ENCODE assay signal across 24 mouse cellular contexts in genomic region chr10:82892442-82893055, GRCm38 (mm10). TPM values are rescaled to one million over a fixed set of nuclear protein-coding genes. Genes with fewer than 3 reads are reported as not detected.
A peak's percentile ranks its signal among the peaks of the same experiment; 100 is the strongest.
DNase-seq lines count a peak whose midpoint lies in the region; TF ChIP-seq lines count a peak whose summit lies in the region.
"Had no signal": no experiment of that assay in that cellular context is flagged by ENCODE, and none has a peak within 500 bp of the region (broad histone marks: within the 10 kb centered on the region; RNA-seq: fewer than 3 reads in every experiment).

No protein-coding gene starts in this region.

- H3K27ac ChIP-seq in kidney, adult 2 months (ENCODE audit: insufficient read depth, low read depth, low read length), result no peak overlapping the region
- H3K27ac ChIP-seq: forebrain, embryonic 13.5 days; hindbrain, postnatal 0 days; limb, embryonic 10.5 days; midbrain, embryonic 15.5 days had no signal

- TF ChIP-seq CTCF in kidney, adult 2 months (conservative IDR thresholded peaks at IDR 0.05; ENCODE audit: insufficient read depth, insufficient read length, low read depth, low read length), result no peak

- peaks cover 18% of the 10 kb centered on the region for H3K4me1 ChIP-seq in kidney, adult 2 months (ENCODE audit: control insufficient read depth, insufficient read depth, low read length)
- H3K4me1 ChIP-seq: limb, embryonic 10.5 days; midbrain, embryonic 15.5 days had no signal

- 80% methylated on average over 9 of the region's 9 CpGs for WGBS in kidney, adult 2 months

- no peak for TF ChIP-seq POLR2A in kidney, adult 2 months (IDR thresholded peaks at IDR 0.05; ENCODE audit: low read depth, low read length)

- 0 out of 2 replicates have a peak, but pooled peaks cover 1% of the 10 kb centered on the region for H3K36me3 ChIP-seq in kidney, adult 2 months (ENCODE audit: control insufficient read depth, insufficient read depth, low read length)
- H3K36me3 ChIP-seq in splenic B cell, adult 2 months (ENCODE audit: control insufficient read depth, insufficient read depth, low read length, poor library complexity, severe bottlenecking), result peaks cover 4% of the 10 kb centered on the region; the same call in 1 of the 2 replicates

- DNase-seq in kidney, adult 2 months, result peak; percentile 19
- no peak for DNase-seq in kidney, postnatal 4 days
- DNase-seq in thymus, postnatal 14 days, result peak; percentile 15
- DNase-seq in thymus, postnatal 25 days, result no peak
- peak; percentile 46 for DNase-seq in induced T-regulatory cell, adult 2 months (ENCODE audit: low read depth)
- peak; percentile 35 for DNase-seq in splenic B cell, adult 2 months (ENCODE audit: low read depth, low spot score)
- DNase-seq in heart, postnatal 36 days, result no peak
- no peak for DNase-seq in left cerebral cortex, postnatal 4 days
- DNase-seq: adrenal gland, postnatal 25 days; B cell, adult 2 months; cerebellum, adult 11-12 months; heart, postnatal 14 days; kidney, adult 18-20 months; kidney, postnatal 25 days; liver, postnatal 0 days; lung, postnatal 10 days; thymus, postnatal 4 days had no signal

- no peak overlapping the region for H3K4me3 ChIP-seq in kidney, adult 2 months (ENCODE audit: insufficient read depth, low read depth, low read length)
- H3K4me3 ChIP-seq: erythroblast, embryonic 14.5 days; forebrain, embryonic 13.5 days; heart, embryonic 12.5 days; limb, embryonic 10.5 days; megakaryocyte, embryonic 14.5 days; midbrain, embryonic 15.5 days had no signal

- intact Hi-C loops in heart, postnatal 36 days (cut with DNase I), result no loop called here
- intact Hi-C loops in left cerebral cortex, postnatal 4 days (cut with DNase I), result no loop called here

- H3K27me3 ChIP-seq in kidney, adult 2 months (replicated peaks; ENCODE audit: control insufficient read depth, insufficient read depth, low read length), result no peaks in the 10 kb centered on the region
- H3K27me3 ChIP-seq in splenic B cell, adult 2 months (ENCODE audit: control insufficient read depth, insufficient read depth, low read length, poor library complexity, severe bottlenecking), result no peaks in the 10 kb centered on the region
- H3K27me3 ChIP-seq: forebrain, embryonic 13.5 days; heart, embryonic 12.5 days; megakaryocyte, embryonic 14.5 days; midbrain, embryonic 15.5 days had no signal

RNA-seq across cellular contexts. Expression of gene Eid3, which starts 26.1 kb away (rescaled TPM):
- 0.09 and 0.24 TPM in 2 replicates for polyA plus RNA-seq in kidney, adult 2 months (2012; rRNA removed)
- 1 to 10 TPM in 1 of 2 experiments, under 1 TPM in 1; 0.69 to 1.5 TPM for total RNA-seq in heart, postnatal 36 days (2021)
- total RNA-seq in left cerebral cortex, postnatal 4 days (2021), result 1 to 10 TPM; 3.0 to 4.5 TPM
- polyA plus RNA-seq: liver, postnatal 0 days had no signal

RNA-seq across cellular contexts. Expression of gene Txnrd1, which starts 58.8 kb away (rescaled TPM):
- 58.0 and 62.1 TPM in 2 replicates for polyA plus RNA-seq in kidney, adult 2 months (2012; rRNA removed)
- 10 to 100 TPM; 49.3 to 63.5 TPM for total RNA-seq in heart, postnatal 36 days (2021)
- 10 to 100 TPM; 90.2 to 94.2 TPM for total RNA-seq in left cerebral cortex, postnatal 4 days (2021)

Comparison
In these comparisons a context has a peak if more than half of its experiments do, and no peak if none do; other contexts are left out.
1. DNase-seq: peak in kidney, adult 2 months (single experiment), thymus, postnatal 14 days (single experiment), induced T-regulatory cell, adult 2 months (single experiment) and splenic B cell, adult 2 months (single experiment); none in kidney, postnatal 4 days (0 of 2), thymus, postnatal 25 days (single experiment), heart, postnatal 36 days (0 of 2) and left cerebral cortex, postnatal 4 days (single experiment).